Mouse (Mus musculus) forebrain, embryonic 14.5 days (tissue): ENCODE measurements around the gene Grik4. TPM values are rescaled to one million over a fixed set of nuclear protein-coding genes. Genes with fewer than 3 reads are reported as not detected.
"Not testable (repeated sequence)": the region's sequence is repeated elsewhere in the genome, so short reads cannot be mapped to it uniquely, and the experiment has no call there.

Experiments used
- ATAC-seq: fragments of 200-750 bp; cut with Nextera tagmentation; 2 replicates; pipeline ENCODE4 v1.8.0; 2017; ENCODE audit warnings: mild to moderate bottlenecking, moderate library complexity
- DNase-seq: peaks from one replicate; pipeline ENCODE4 v3.0.0-alpha.2; 2015; ENCODE audit warnings: low spot score
- H3K27ac ChIP-seq: fragments of 300-500 bp; sonication (generic); 2 replicates; pipeline ENCODE4 v1.5.1; 2014; ENCODE audit warnings: low read depth, mild to moderate bottlenecking, control low read depth, low read length, moderate library complexity
- H3K27me3 ChIP-seq: fragments of 300-500 bp; sonication (generic); replicated peaks from 2 replicates; pipeline ENCODE4 v1.6.1; 2014; ENCODE audit warnings: low read length, control low read depth, mixed read lengths; ENCODE audit not compliant: control insufficient read depth, insufficient read depth
- H3K36me3 ChIP-seq: fragments of 300-500 bp; sonication (generic); 2 replicates; pipeline ENCODE4 v1.6.1; 2014; ENCODE audit warnings: low read length, control low read depth; ENCODE audit not compliant: control insufficient read depth, insufficient read depth
- H3K4me1 ChIP-seq: fragments of 300-500 bp; sonication (generic); 2 replicates; pipeline ENCODE4 v1.6.1; 2014; ENCODE audit warnings: antibody characterized with exemption, low read length, control low read depth; ENCODE audit not compliant: control insufficient read depth, insufficient read depth
- H3K4me2 ChIP-seq: fragments of 300-500 bp; sonication (generic); 2 replicates; pipeline ENCODE4 v1.6.1; 2014; ENCODE audit warnings: mild to moderate bottlenecking, control low read depth, low read length
- H3K4me3 ChIP-seq: fragments of 300-500 bp; sonication (generic); 2 replicates; pipeline ENCODE4 v1.5.1; 2014; ENCODE audit warnings: low read depth, low read length, control low read depth
- H3K9ac ChIP-seq: fragments of 300-500 bp; sonication (generic); 2 replicates; pipeline ENCODE4 v1.6.1; 2014; ENCODE audit warnings: mild to moderate bottlenecking, low read length, control low read depth, moderate library complexity
- H3K9me3 ChIP-seq: fragments of 300-500 bp; sonication (generic); replicated peaks from 2 replicates; pipeline ENCODE4 v1.6.1; 2016; ENCODE audit warnings: low read length, control low read depth, mixed read lengths; ENCODE audit not compliant: control insufficient read depth
- WGBS: fragments of 180-500 bp; shearing (Covaris S2); extraction: QIAGEN DNeasy Blood & Tissue Kit; methylation state at CpG from one replicate; pipeline ENCODE4 v1.1.7; 2014; 5-methylcytosine and 5-hydroxymethylcytosine counted together
- polyA plus RNA-seq: library from polyadenylated mRNA; unstranded; fragments of >200 nt; fragmentation: Nextera tagmentation; extraction: Ambion mirVana; gene quantifications from 2 replicates; pipeline ENCODE4 v1.2.1, GENCODE M21; 2014

The Grik4 gene
- polyA plus RNA-seq, 1 experiment from 2014 or later: 1.4 TPM

DNA sequence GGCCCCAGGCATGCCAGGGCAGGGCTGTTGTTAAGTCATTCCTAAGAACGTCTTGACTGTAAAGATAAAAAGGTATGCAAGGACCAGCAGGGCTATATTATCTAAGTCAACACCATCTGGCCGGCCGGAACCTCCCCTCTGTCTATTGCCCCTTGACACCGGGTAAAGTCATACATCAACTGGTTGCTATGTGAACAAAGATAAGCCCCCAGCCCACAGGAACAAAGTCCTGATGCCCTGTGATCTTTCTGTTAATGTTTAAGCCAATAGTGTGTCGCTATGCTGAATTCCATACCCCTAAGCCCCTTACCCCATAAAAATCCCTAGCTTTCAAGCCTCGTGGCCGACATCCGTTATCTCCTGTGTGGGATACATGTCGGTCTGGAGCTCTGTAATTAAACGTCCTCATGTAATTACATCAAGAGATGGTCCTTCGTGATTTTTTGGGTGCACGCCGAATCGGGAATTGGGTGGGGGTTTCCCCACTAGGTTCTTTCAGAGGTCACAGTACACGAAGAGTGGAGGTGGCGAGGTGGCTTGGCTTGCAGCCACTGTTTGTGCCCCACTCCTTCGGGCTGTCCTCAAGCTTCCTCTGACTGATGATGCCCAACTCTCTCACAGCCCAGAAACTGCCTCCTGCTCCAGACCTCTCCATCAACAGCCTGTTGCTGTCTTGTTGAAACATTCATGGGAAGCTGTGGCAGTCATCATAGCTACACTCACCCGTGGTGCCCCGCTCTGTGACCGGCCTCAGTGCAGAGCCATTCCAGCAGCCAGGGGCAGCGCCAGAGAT, 165.6 kb downstream of the Grik4 start:
- not testable (repeated sequence) for H3K9me3 ChIP-seq, H3K27me3 ChIP-seq, ATAC-seq, DNase-seq, H3K4me1 ChIP-seq, H3K9ac ChIP-seq, H3K4me2 ChIP-seq, H3K4me3 ChIP-seq, H3K27ac ChIP-seq, H3K36me3 ChIP-seq
- WGBS: 88% methylated on average over 21 of the region's 21 CpGs

DNA sequence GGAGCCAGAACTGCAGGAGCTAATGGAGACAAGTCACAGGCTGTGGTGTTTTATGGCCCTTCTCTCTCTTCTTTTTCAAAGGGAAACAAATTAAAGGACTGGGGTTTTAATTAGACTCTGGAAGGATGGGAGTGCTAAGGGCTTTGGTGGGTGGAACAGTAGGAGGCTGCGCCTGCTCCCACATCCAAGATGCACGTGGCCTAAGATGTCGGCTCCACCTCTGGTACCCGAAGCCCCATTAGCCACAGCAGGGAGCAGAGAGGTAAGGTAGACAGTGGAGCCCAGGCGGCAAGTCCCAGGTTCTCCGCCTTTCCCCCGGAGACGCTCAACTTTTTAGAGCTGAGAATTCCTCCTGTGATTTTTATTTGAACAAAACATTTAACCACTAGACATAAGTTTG, 166.4 kb downstream of the Grik4 start:
- WGBS: 73% methylated on average over 8 of the region's 8 CpGs
- no peak for DNase-seq

DNA sequence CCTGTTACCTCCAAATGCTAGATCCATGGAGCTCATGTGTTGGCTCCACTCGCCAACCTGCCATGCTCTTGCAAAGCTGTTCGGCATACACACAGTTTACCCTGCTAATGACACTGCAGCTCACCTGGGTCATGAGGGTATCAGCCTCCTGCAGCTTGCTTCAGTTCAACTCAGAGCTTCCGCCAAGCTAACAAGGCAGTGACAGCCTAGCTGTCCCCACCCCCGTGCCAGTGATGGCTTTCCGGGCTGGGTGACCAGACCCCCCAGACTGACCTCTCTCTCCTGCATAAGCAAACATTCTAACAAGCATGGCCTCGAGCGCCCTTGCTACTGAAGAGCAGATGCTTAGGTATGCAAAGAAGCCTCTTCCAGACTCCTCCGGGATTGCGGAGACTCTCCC, 167.5 kb downstream of the Grik4 start:
- Histone ChIP-seq H3K4me3 (no peak overlapping the region), H3K4me1 (peaks cover 2% of the 10 kb centered on the region; the same call in 1 of the 2 replicates), H3K27me3 (no peaks in the 10 kb centered on the region), H3K9ac (no peak overlapping the region), H3K9me3 (no peaks in the 10 kb centered on the region), H3K27ac (no peak overlapping the region), H3K36me3 (no peaks in the 10 kb centered on the region), H3K4me2 (no peak overlapping the region)
- WGBS: 82% methylated on average over 9 of the region's 9 CpGs
- no peak for ATAC-seq
- no peak for DNase-seq

More for the DNA sequence above, 166.4 kb downstream of the Grik4 start:
- peaks cover 2% of the 10 kb centered on the region; the same call in 1 of the 2 replicates for H3K4me1 ChIP-seq
- no peak overlapping the region for H3K9ac ChIP-seq
- no peak overlapping the region for H3K27ac ChIP-seq
- ATAC-seq: no peak
- no peaks in the 10 kb centered on the region for H3K27me3 ChIP-seq
- H3K4me3 ChIP-seq: no peak overlapping the region
- H3K9me3 ChIP-seq: no peaks in the 10 kb centered on the region
- H3K4me2 ChIP-seq: no peak overlapping the region
- H3K36me3 ChIP-seq: no peaks in the 10 kb centered on the region

DNA sequence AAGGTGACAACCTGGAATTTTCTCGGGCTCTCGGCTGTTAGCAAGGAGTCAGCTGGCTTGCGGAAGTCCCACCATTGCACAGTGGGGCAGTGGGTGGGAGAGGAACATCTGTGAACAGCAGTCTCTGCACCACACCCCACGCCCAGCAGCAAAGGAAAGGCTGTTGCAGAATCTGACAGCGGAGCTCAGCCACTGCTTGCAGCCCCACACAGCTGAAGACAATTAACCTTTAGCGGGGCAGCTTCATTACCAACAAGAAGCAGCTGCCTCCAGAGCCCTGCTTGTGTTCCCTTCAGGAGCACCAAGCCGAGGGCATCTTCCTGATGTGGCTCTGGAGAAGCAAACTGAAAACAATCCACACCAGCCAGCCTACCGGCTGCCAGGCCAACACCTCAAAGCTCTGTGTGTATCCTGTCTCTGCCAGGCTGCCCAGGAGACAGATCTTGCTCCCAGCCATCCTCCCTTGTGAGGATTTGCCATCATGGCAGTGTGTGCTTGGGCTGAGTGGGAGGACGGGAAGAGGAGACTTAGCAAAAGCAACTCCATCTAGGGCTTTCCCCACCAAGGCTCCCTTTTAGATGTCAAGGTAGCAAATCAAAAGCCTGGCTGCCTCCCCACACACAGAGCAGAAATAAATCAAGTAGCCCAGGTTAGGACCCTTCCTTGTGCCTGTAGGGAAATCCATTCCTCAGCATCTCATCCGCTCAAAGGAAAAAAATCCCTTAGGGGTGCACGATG, 179.3 kb downstream of the Grik4 start:
- Histone ChIP-seq H3K9me3 (no peaks in the 10 kb centered on the region), H3K4me2 (no peak overlapping the region), H3K4me3 (no peak overlapping the region), H3K27ac (no peak overlapping the region), H3K9ac (no peak overlapping the region), H3K36me3 (no peaks in the 10 kb centered on the region), H3K27me3 (no peaks in the 10 kb centered on the region), H3K4me1 (peaks cover 5% of the 10 kb centered on the region; the same call in 1 of the 2 replicates)
- peak; percentile 46; the same call in 1 of the 2 replicates for ATAC-seq
- peak; percentile 59 for DNase-seq
- 54% methylated on average over 11 of the region's 11 CpGs for WGBS

DNA sequence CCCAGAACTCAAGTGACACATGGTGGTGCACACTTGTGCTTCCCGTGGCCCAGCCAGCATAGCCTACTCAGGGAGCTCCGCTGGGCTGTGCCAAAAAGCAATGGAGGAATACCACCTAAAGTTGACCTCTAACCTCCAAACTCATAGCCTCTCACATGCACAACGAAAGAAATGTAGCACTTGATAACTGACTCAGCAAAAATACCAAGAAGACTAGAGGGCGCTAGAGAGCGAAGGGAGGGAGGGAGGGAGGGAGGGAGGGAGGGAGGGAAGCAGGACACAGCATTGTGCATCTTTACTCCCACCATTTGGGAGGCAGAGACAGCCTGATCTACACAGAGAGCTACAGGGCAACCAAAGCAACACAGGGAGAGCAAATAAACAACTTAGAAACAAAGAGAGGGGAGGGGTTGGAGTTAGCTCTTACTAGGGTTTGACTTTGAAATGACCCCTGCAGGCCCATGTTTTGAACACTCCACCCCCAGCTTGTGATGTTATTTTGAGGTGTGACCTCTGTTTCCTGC, 185.5 kb downstream of the Grik4 start:
- H3K4me2 ChIP-seq: no peak overlapping the region
- 67% methylated on average over 5 of the region's 5 CpGs for WGBS
- no peak overlapping the region for H3K4me3 ChIP-seq
- no peak overlapping the region for H3K27ac ChIP-seq
- H3K9ac ChIP-seq: no peak overlapping the region
- H3K27me3 ChIP-seq: no peaks in the 10 kb centered on the region
- no peaks in the 10 kb centered on the region for H3K9me3 ChIP-seq
- H3K4me1 ChIP-seq: no peaks in the 10 kb centered on the region
- DNase-seq (no peak), ATAC-seq (no peak)
- no peaks in the 10 kb centered on the region for H3K36me3 ChIP-seq

DNA sequence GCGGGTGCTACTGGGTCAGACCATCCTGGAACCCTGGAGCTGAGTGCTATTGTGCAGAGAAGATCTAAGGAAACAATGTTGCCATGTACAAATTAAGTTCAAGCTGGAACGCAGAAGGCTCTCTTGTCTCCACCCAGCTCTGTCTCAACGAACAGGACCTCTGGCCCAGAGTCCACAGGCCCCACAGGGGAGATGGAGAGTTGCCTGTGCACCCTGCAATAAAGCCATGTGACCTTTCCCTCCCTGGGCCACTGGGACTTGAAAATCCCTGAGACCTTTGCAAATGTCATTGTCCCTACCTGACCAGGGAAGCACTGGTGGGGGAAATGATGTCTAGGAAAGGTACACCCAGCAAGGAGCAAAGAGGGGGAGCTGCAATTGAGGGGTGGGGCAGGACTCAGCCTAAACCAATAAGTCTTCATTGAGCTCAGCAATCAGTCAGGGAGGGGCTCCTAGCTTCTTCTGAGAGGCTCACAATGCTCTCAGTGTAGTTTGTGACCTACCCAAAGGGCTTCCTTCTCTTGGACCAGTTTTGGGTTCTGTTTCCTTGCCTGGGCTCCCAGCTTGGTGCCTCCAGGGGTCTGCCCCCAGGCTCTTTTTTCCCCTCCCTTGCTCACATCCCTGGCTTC, 187.2 kb downstream of the Grik4 start:
- Histone ChIP-seq H3K4me3 (no peak overlapping the region), H3K9ac (no peak overlapping the region), H3K4me1 (no peaks in the 10 kb centered on the region), H3K27ac (no peak overlapping the region), H3K36me3 (no peaks in the 10 kb centered on the region), H3K27me3 (no peaks in the 10 kb centered on the region), H3K9me3 (no peaks in the 10 kb centered on the region), H3K4me2 (no peak overlapping the region)
- WGBS: 87% methylated on average over 3 of the region's 3 CpGs
- DNase-seq: no peak
- ATAC-seq: no peak

DNA sequence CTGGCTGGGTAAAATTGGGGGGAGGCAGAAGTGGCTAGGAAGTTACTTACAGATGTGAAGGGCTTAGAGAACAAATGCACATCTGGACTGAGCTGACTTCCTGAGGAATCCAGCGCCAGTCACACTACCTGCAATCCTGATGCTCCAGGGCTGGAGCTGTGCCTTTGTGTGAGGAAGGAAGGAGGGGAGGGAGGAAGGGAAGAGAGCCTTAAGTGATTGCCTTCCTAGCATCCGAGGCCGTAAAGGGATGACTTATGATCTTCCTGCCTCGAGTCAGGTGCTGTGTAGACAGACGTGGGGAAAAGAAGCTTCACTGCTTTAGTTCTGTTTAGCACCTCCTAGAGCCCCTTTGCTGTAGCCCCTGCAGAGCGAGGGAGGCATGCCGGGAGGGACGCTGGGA, 189.6 kb downstream of the Grik4 start:
- Histone ChIP-seq H3K4me1 (no peaks in the 10 kb centered on the region), H3K27ac (no peak overlapping the region), H3K9me3 (no peaks in the 10 kb centered on the region), H3K27me3 (no peaks in the 10 kb centered on the region), H3K9ac (no peak overlapping the region), H3K4me3 (no peak overlapping the region), H3K4me2 (no peak overlapping the region), H3K36me3 (no peaks in the 10 kb centered on the region)
- DNase-seq (no peak), ATAC-seq (no peak)
- 58% methylated on average over 8 of the region's 8 CpGs for WGBS

DNA sequence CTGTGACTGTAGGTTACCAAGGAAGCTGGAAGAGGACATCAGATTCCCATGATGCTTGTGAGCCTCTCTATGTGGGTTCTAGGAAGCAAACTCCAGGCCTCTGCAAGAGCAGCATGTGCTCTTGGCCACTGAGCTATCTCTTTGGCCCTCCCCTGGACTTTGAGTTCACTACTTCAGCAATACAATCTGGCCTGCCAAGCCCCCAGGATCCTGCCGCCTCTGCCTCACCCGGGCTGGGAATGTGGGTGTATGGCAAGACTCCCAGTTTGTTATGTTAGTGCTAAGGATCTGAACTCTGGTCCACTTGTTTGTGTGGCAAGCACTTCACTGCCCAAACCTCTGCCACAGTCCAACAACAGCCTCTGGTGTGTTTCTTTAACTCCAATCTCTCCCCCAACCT, 193.1 kb downstream of the Grik4 start:
- H3K9me3 ChIP-seq: no peaks in the 10 kb centered on the region
- no peak overlapping the region for H3K27ac ChIP-seq
- no peak overlapping the region for H3K4me2 ChIP-seq
- H3K27me3 ChIP-seq: no peaks in the 10 kb centered on the region
- no peak overlapping the region for H3K4me3 ChIP-seq
- ATAC-seq (no peak), DNase-seq (no peak)
- 89% methylated on average over 2 of the region's 2 CpGs for WGBS
- no peaks in the 10 kb centered on the region for H3K4me1 ChIP-seq
- no peak overlapping the region for H3K9ac ChIP-seq
- no peaks in the 10 kb centered on the region for H3K36me3 ChIP-seq
